Mouse (Mus musculus) bone marrow macrophage, adult 2 months (primary cell): ENCODE results near the gene Eri2.

Source experiments
- CTCF ChIP-seq: IDR thresholded peaks from 2 replicates; pipeline ENCODE4 v1.5.1; 2012; ENCODE audit warnings: low read depth, mild to moderate bottlenecking, low read length, moderate library complexity
- POLR2A ChIP-seq: IDR thresholded peaks from 2 replicates; pipeline ENCODE4 v1.6.1; 2012; ENCODE audit warnings: mild to moderate bottlenecking, low read depth, low read length, borderline replicate concordance

DNA sequence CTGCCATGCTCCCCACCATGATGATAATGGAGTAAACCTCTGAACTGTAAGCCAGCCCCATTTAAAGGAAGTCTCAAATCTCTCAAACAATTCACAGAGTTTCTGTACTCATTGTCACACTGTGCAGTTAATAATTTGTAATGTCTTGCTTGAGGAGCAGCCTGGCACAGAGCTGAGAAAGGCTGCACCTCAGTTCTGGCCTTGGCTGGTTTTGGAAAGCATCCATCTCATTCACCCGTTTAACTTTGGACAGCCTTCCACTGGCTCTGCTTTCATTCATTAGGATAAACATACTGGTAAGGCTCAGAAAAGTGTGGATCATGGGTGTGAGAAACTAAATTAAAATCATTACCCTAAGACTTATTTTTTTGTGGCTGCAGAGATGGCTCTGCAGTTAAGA, 48.0 kb downstream of the Eri2 start:
- TF ChIP-seq CTCF: no peak
- no peak for TF ChIP-seq POLR2A
